Mouse (Mus musculus) cortical plate, adult 2 months (tissue): ENCODE data around the gene Zfp689. TPM values are rescaled to one million over a fixed set of nuclear protein-coding genes. Genes with fewer than 3 reads are reported as not detected.
A peak's percentile ranks its signal among the peaks of the same experiment; 100 is the strongest.
"Not testable (repeated sequence)": the region's sequence is repeated elsewhere in the genome, so short reads cannot be mapped to it uniquely, and the experiment has no call there.

Source experiments
- H3K27ac ChIP-seq: fragments of 200-500 bp; 2 replicates; pipeline ENCODE4 v1.5.1; 2012; ENCODE audit warnings: low read length, control low read depth, inconsistent platforms; ENCODE audit not compliant: insufficient read depth
- H3K4me1 ChIP-seq: fragments of 200-500 bp; 2 replicates; pipeline ENCODE4 v1.6.1; 2011; ENCODE audit warnings: low read length; ENCODE audit not compliant: control insufficient read depth, insufficient read depth
- H3K4me3 ChIP-seq: fragments of 200-500 bp; 2 replicates; pipeline ENCODE4 v1.5.1; 2011; ENCODE audit warnings: mild to moderate bottlenecking, low read length, control low read depth; ENCODE audit not compliant: insufficient read depth
- CTCF ChIP-seq: fragments of 200-500 bp; IDR thresholded peaks from 2 replicates; pipeline ENCODE4 v1.5.1; 2011; ENCODE audit warnings: mild to moderate bottlenecking, control low read depth, low read length; ENCODE audit not compliant: insufficient read depth; ENCODE audit errors: extremely low read depth
- POLR2A ChIP-seq: fragments of 200-500 bp; IDR thresholded peaks from 2 replicates; pipeline ENCODE4 v1.6.1; 2011; ENCODE audit warnings: mild to moderate bottlenecking, low read length, control low read depth; ENCODE audit not compliant: insufficient read depth; ENCODE audit errors: extremely low read depth
- polyA plus RNA-seq: library from polyadenylated mRNA; depleted of rRNA; stranded (reverse); fragments of >200 nt; gene quantifications from 2 replicates; pipeline ENCODE4 v1.2.3, GENCODE M21; 2012; rRNA removed

The Zfp689 gene
- 5.3 and 5.8 TPM in 2 replicates for polyA plus RNA-seq

- H3K27ac ChIP-seq = peak within 1 kb of the TSS; percentile 81
- H3K4me1 ChIP-seq = peaks cover 2% of the 10 kb centered on the region; the same call in 1 of the 2 replicates
- H3K4me3 ChIP-seq = peak within 1 kb of the TSS; percentile 82
- TF ChIP-seq CTCF (no peak), POLR2A (peak; percentile 53; the same call in 1 of the 2 replicates)
These were observed at the start of gene Zfp689 for GRCm38 (mm10) chr7:127448521-127449300. Gene Zfp689 (minus strand): TSS chr7:127449158.

GRCm38 (mm10) chr7:127498407-127498806 lies 49.4 kb upstream of the Zfp689 start:
- no peaks in the 10 kb centered on the region for H3K4me1 ChIP-seq
- peak; percentile 34; the same call in 1 of the 2 replicates for TF ChIP-seq CTCF
- TF ChIP-seq POLR2A = no peak
- H3K27ac ChIP-seq = no peak overlapping the region
- no peak overlapping the region for H3K4me3 ChIP-seq

GRCm38 (mm10) chr7:127497382-127497781 lies 48.4 kb upstream of the Zfp689 start:
- H3K4me3 ChIP-seq = no peak overlapping the region
- TF ChIP-seq POLR2A (no peak), CTCF (no peak)
- no peaks in the 10 kb centered on the region for H3K4me1 ChIP-seq
- H3K27ac ChIP-seq = no peak overlapping the region

- Histone ChIP-seq H3K27ac (no peak overlapping the region), H3K4me3 (no peak overlapping the region), H3K4me1 (no peaks in the 10 kb centered on the region)
- no peak for TF ChIP-seq CTCF
- no peak for TF ChIP-seq POLR2A
These were observed 45.7 kb upstream of the Zfp689 start for GRCm38 (mm10) chr7:127494648-127495047.

GRCm38 (mm10) chr7:127491846-127492245 lies 42.9 kb upstream of the Zfp689 start:
- TF ChIP-seq POLR2A (no peak), CTCF (no peak)

GRCm38 (mm10) chr7:127489982-127490381 lies 41.0 kb upstream of the Zfp689 start:
- Histone ChIP-seq H3K4me1 (no peaks in the 10 kb centered on the region), H3K27ac (no peak overlapping the region), H3K4me3 (no peak overlapping the region)
- TF ChIP-seq POLR2A (no peak), CTCF (no peak)

More at GRCm38 (mm10) chr7:127491846-127492245, 42.9 kb upstream of the Zfp689 start:
- Histone ChIP-seq H3K4me3 (no peak overlapping the region), H3K27ac (no peak overlapping the region), H3K4me1 (no peaks in the 10 kb centered on the region)

GRCm38 (mm10) chr7:127488364-127488763 lies 39.4 kb upstream of the Zfp689 start:
- H3K4me3 ChIP-seq, H3K27ac ChIP-seq, H3K4me1 ChIP-seq: not testable (repeated sequence)

GRCm38 (mm10) chr7:127485416-127485815 lies 36.5 kb upstream of the Zfp689 start:
- Histone ChIP-seq H3K27ac (no peak overlapping the region), H3K4me3 (no peak overlapping the region), H3K4me1 (peaks cover 2% of the 10 kb centered on the region; the same call in 1 of the 2 replicates)
- TF ChIP-seq POLR2A (no peak), CTCF (no peak)

GRCm38 (mm10) chr7:127480321-127480720 lies 31.4 kb upstream of the Zfp689 start:
- Histone ChIP-seq H3K27ac (no peak overlapping the region), H3K4me1 (peaks cover 3% of the 10 kb centered on the region; the same call in 1 of the 2 replicates), H3K4me3 (peak overlapping the region; percentile 52)
- TF ChIP-seq POLR2A (no peak), CTCF (no peak)

- peak overlapping the region; percentile 90 for H3K27ac ChIP-seq
- H3K4me3 ChIP-seq = peak overlapping the region; percentile 52
- TF ChIP-seq POLR2A (no peak), CTCF (no peak)
- H3K4me1 ChIP-seq = peaks cover 3% of the 10 kb centered on the region; the same call in 1 of the 2 replicates
These were observed 30.6 kb upstream of the Zfp689 start for GRCm38 (mm10) chr7:127479318-127480225.
